Mouse (Mus musculus) liver, embryonic 15.5 days (tissue): ENCODE measurements around the gene Cox6b2. TPM values are rescaled to one million over a fixed set of nuclear protein-coding genes. Genes with fewer than 3 reads are reported as not detected.

ENCODE experiments used
- ATAC-seq: fragments of 200-750 bp; cut with Nextera tagmentation; 2 replicates; pipeline ENCODE4 v1.8.0; 2017; ENCODE audit warnings: moderate number of reproducible peaks, mild to moderate bottlenecking, moderate library complexity; ENCODE audit not compliant: insufficient read depth
- H3K27ac ChIP-seq: fragments of 300-500 bp; sonication (generic); replicated peaks from 2 replicates; pipeline ENCODE4 v1.5.1; 2015; ENCODE audit warnings: mild to moderate bottlenecking, inconsistent platforms
- H3K27me3 ChIP-seq: fragments of 300-500 bp; sonication (generic); 2 replicates; pipeline ENCODE4 v1.6.1; 2015; ENCODE audit warnings: mild to moderate bottlenecking, inconsistent platforms
- H3K36me3 ChIP-seq: fragments of 300-500 bp; sonication (generic); replicated peaks from 2 replicates; pipeline ENCODE4 v1.6.1; 2015; ENCODE audit warnings: moderate library complexity, mild to moderate bottlenecking, inconsistent platforms
- H3K4me1 ChIP-seq: fragments of 300-500 bp; sonication (generic); replicated peaks from 2 replicates; pipeline ENCODE4 v1.6.1; 2015; ENCODE audit warnings: inconsistent platforms
- H3K4me2 ChIP-seq: fragments of 300-500 bp; sonication (generic); 2 replicates; pipeline ENCODE4 v1.6.1; 2015; ENCODE audit warnings: moderate library complexity, mild to moderate bottlenecking, inconsistent platforms
- H3K4me3 ChIP-seq: fragments of 300-500 bp; sonication (generic); replicated peaks from 2 replicates; pipeline ENCODE4 v1.5.1; 2015; ENCODE audit warnings: mild to moderate bottlenecking, inconsistent platforms
- H3K9ac ChIP-seq: fragments of 300-500 bp; sonication (generic); 2 replicates; pipeline ENCODE4 v1.6.1; 2015; ENCODE audit warnings: moderate library complexity, mild to moderate bottlenecking, inconsistent platforms
- H3K9me3 ChIP-seq: fragments of 300-500 bp; sonication (generic); replicated peaks from 2 replicates; pipeline ENCODE4 v1.6.1; 2016; ENCODE audit warnings: inconsistent platforms
- WGBS: fragments of 180-500 bp; shearing (Covaris S2); methylation state at CpG from one replicate; pipeline ENCODE4 v1.1.7; 2015; ENCODE audit warnings: mixed read lengths; ENCODE audit not compliant: insufficient replicate concordance; 5-methylcytosine and 5-hydroxymethylcytosine counted together
- polyA plus RNA-seq: library from polyadenylated mRNA; unstranded; fragments of >200 nt; fragmentation: Nextera tagmentation; extraction: Ambion mirVana; gene quantifications from 2 replicates; pipeline ENCODE4 v1.2.1, GENCODE M21; 2015

Cox6b2 gene
- polyA plus RNA-seq, 1 experiment from 2014 or later: 79.3 TPM

GRCm38 (mm10) chr7:4740309-4740727, 12.6 kb downstream of the Cox6b2 start:
- H3K36me3 ChIP-seq: peaks cover 28% of the 10 kb centered on the region
- H3K27ac ChIP-seq: peak overlapping the region; percentile 94
- H3K4me3 ChIP-seq: peak overlapping the region; percentile 78
- H3K4me2 ChIP-seq: peak overlapping the region; percentile 88
- WGBS: 0% methylated on average over 14 of the region's 14 CpGs
- H3K9me3 ChIP-seq: no peaks in the 10 kb centered on the region
- peak; percentile 1 for ATAC-seq
- peak overlapping the region; percentile 83 for H3K9ac ChIP-seq
- H3K4me1 ChIP-seq: peaks cover 63% of the 10 kb centered on the region
- H3K27me3 ChIP-seq: no peaks in the 10 kb centered on the region

- H3K9ac ChIP-seq: peak within 1 kb of the TSS; percentile 83
- H3K9me3 ChIP-seq: no peaks in the 10 kb centered on the region
- under 1% methylated on average over 39 of the region's 44 CpGs for WGBS
- peak within 1 kb of the TSS; percentile 78 for H3K4me3 ChIP-seq
- peaks cover 60% of the 10 kb centered on the region for H3K4me1 ChIP-seq
- ATAC-seq: peak; percentile 90
- peak within 1 kb of the TSS; percentile 88 for H3K4me2 ChIP-seq
- H3K36me3 ChIP-seq: peaks cover 26% of the 10 kb centered on the region; the same call in 1 of the 2 replicates
- H3K27ac ChIP-seq: peak within 1 kb of the TSS; percentile 94
- H3K27me3 ChIP-seq: no peaks in the 10 kb centered on the region
These were observed 13.2 kb downstream of the Cox6b2 start, which contains the start of gene Kmt5c for GRCm38 (mm10) chr7:4739544-4740275. Kmt5c (plus strand) TSS chr7:4740115.

- no peak for ATAC-seq
- Histone ChIP-seq H3K27ac (peak overlapping the region; percentile 58), H3K4me2 (peak overlapping the region; percentile 88), H3K9ac (peak overlapping the region; percentile 45), H3K4me3 (peak overlapping the region; percentile 78), H3K4me1 (peaks cover 55% of the 10 kb centered on the region), H3K27me3 (no peaks in the 10 kb centered on the region), H3K36me3 (peaks cover 21% of the 10 kb centered on the region; the same call in 1 of the 2 replicates), H3K9me3 (no peaks in the 10 kb centered on the region)
- 49% methylated on average over 10 of the region's 10 CpGs for WGBS
These were observed 13.8 kb downstream of the Cox6b2 start for GRCm38 (mm10) chr7:4739041-4739543.

GRCm38 (mm10) chr7:4732968-4733392, 19.9 kb downstream of the Cox6b2 start:
- peak; percentile 76 for ATAC-seq

GRCm38 (mm10) chr7:4731090-4731489, 21.8 kb downstream of the Cox6b2 start:
- no peaks in the 10 kb centered on the region for H3K36me3 ChIP-seq
- H3K4me3 ChIP-seq: no peak overlapping the region
- no peaks in the 10 kb centered on the region for H3K27me3 ChIP-seq
- ATAC-seq: no peak
- H3K4me2 ChIP-seq: no peak overlapping the region
- H3K27ac ChIP-seq: no peak overlapping the region
- H3K4me1 ChIP-seq: peaks cover 22% of the 10 kb centered on the region
- H3K9me3 ChIP-seq: no peaks in the 10 kb centered on the region
- 41% methylated on average over 5 of the region's 5 CpGs for WGBS
- no peak overlapping the region for H3K9ac ChIP-seq

More at GRCm38 (mm10) chr7:4732968-4733392, 19.9 kb downstream of the Cox6b2 start:
- no peaks in the 10 kb centered on the region for H3K9me3 ChIP-seq
- H3K36me3 ChIP-seq: no peaks in the 10 kb centered on the region
- H3K27me3 ChIP-seq: no peaks in the 10 kb centered on the region
- peak overlapping the region; percentile 4; the same call in 1 of the 2 replicates for H3K27ac ChIP-seq
- peak overlapping the region; percentile 48 for H3K4me2 ChIP-seq
- H3K4me1 ChIP-seq: peaks cover 22% of the 10 kb centered on the region
- no peak overlapping the region for H3K4me3 ChIP-seq
- no peak overlapping the region for H3K9ac ChIP-seq
- 25% methylated on average over 6 of the region's 6 CpGs for WGBS

- Histone ChIP-seq H3K36me3 (no peaks in the 10 kb centered on the region), H3K4me1 (peaks cover 7% of the 10 kb centered on the region; the same call in 1 of the 2 replicates), H3K27me3 (no peaks in the 10 kb centered on the region), H3K4me2 (peak within 1 kb of the TSS; percentile 57), H3K9me3 (no peaks in the 10 kb centered on the region), H3K27ac (peak within 1 kb of the TSS; percentile 34; the same call in 1 of the 2 replicates), H3K9ac (no peak within 1 kb of the TSS), H3K4me3 (peak within 1 kb of the TSS; percentile 39)
- no peak for ATAC-seq
- 16% methylated on average over 7 of the region's 7 CpGs for WGBS
These were observed 27.7 kb downstream of the Cox6b2 start, which contains the start of gene Tmem150b for GRCm38 (mm10) chr7:4725169-4725568. Tmem150b (minus strand) TSS chr7:4725249.

GRCm38 (mm10) chr7:4724359-4724758, 28.5 kb downstream of the Cox6b2 start:
- no peak for ATAC-seq
- Histone ChIP-seq H3K4me1 (peaks cover 7% of the 10 kb centered on the region; the same call in 1 of the 2 replicates), H3K4me2 (peak overlapping the region; percentile 57), H3K27ac (peak overlapping the region; percentile 34; the same call in 1 of the 2 replicates), H3K9me3 (no peaks in the 10 kb centered on the region), H3K9ac (no peak overlapping the region), H3K27me3 (no peaks in the 10 kb centered on the region), H3K36me3 (no peaks in the 10 kb centered on the region), H3K4me3 (peak overlapping the region; percentile 39)
- 7% methylated on average over 3 of the region's 3 CpGs for WGBS

- 26% methylated on average over 12 of the region's 12 CpGs for WGBS
- H3K9ac ChIP-seq: no peak overlapping the region
- ATAC-seq: no peak
These were observed 29.4 kb downstream of the Cox6b2 start for GRCm38 (mm10) chr7:4723508-4723907.

GRCm38 (mm10) chr7:4719276-4719675, 33.6 kb downstream of the Cox6b2 start:
- Histone ChIP-seq H3K4me3 (no peak overlapping the region), H3K36me3 (no peaks in the 10 kb centered on the region), H3K4me2 (no peak overlapping the region), H3K27ac (no peak overlapping the region), H3K27me3 (no peaks in the 10 kb centered on the region), H3K4me1 (no peaks in the 10 kb centered on the region), H3K9me3 (no peaks in the 10 kb centered on the region), H3K9ac (no peak overlapping the region)
- WGBS: 79% methylated on average over 3 of the region's 3 CpGs
- ATAC-seq: no peak

More at GRCm38 (mm10) chr7:4723508-4723907, 29.4 kb downstream of the Cox6b2 start:
- Histone ChIP-seq H3K4me2 (peak overlapping the region; percentile 57), H3K27ac (no peak overlapping the region), H3K9me3 (no peaks in the 10 kb centered on the region), H3K4me3 (peak overlapping the region; percentile 39), H3K27me3 (no peaks in the 10 kb centered on the region), H3K4me1 (peaks cover 7% of the 10 kb centered on the region; the same call in 1 of the 2 replicates), H3K36me3 (no peaks in the 10 kb centered on the region)

- WGBS: 48% methylated on average over 6 of the region's 6 CpGs
- ATAC-seq: no peak
- no peaks in the 10 kb centered on the region for H3K36me3 ChIP-seq
- H3K27me3 ChIP-seq: no peaks in the 10 kb centered on the region
- no peak overlapping the region for H3K4me2 ChIP-seq
- H3K4me1 ChIP-seq: no peaks in the 10 kb centered on the region
- H3K9me3 ChIP-seq: no peaks in the 10 kb centered on the region
- no peak overlapping the region for H3K27ac ChIP-seq
- H3K4me3 ChIP-seq: no peak overlapping the region
- H3K9ac ChIP-seq: no peak overlapping the region
These were observed 35.9 kb downstream of the Cox6b2 start for GRCm38 (mm10) chr7:4716955-4717354.

GRCm38 (mm10) chr7:4712594-4712993, 40.3 kb downstream of the Cox6b2 start:
- H3K9me3 ChIP-seq: no peaks in the 10 kb centered on the region
- no peak for ATAC-seq
- 50% methylated on average over 3 of the region's 3 CpGs for WGBS
- no peaks in the 10 kb centered on the region for H3K4me1 ChIP-seq
- no peak overlapping the region for H3K4me3 ChIP-seq
- no peaks in the 10 kb centered on the region for H3K36me3 ChIP-seq
- H3K27ac ChIP-seq: no peak overlapping the region
- H3K27me3 ChIP-seq: peaks cover 5% of the 10 kb centered on the region; the same call in 1 of the 2 replicates
- no peak overlapping the region for H3K9ac ChIP-seq
- no peak overlapping the region for H3K4me2 ChIP-seq
